Mouse (Mus musculus): Measurements from ENCODE around the gene Zfp74.

Zfp74 gene

DNA sequence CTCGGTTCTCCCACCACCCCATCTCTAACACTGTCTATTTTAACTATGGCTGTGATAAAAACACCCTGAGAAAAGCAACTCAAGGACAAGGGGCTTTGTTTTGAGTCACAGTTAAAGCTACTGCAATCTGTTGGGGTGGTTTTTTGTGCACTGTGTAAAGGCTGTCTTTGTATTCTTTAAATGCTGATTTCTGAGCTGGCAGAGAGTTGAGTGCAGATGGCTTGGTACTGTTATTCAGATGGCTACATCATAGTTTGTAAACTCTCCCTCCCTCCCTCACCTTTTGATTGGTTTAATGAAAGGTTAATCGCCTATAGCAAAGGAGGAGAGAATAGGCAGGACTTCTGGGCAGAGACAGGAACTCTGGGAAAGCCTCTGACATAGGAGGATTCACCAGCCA, 9.7 kb downstream of the Zfp74 start:
- in situ Hi-C loops (cut with MboI, MseI): no loop called here

GRCm38 (mm10) chr7:29943720-29944119, 10.2 kb downstream of the Zfp74 start:
- in situ Hi-C loops (cut with MboI, MseI): no loop called here

DNA sequence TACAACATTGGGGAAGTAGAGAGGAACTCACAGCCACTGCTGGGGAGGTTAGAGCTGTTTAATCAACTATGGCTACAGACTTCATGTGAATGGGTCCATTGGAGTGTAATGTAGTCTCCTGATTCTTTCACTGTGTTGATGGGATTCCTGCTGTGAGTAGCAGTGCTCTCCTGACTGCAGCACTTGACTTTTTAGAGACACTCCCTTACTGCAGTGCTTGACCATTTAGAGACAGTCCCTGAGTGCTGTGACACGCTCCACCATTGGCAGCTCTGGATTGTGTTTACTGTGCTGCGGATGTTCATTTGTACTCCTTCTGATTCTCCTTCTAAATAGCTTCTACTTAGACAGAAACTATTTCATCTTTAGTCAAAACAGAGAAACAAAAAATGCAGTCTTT, 11.1 kb downstream of the Zfp74 start:
- in situ Hi-C loops (cut with MboI, MseI): no loop called here

GRCm38 (mm10) chr7:29941027-29941426, 12.9 kb downstream of the Zfp74 start:
- in situ Hi-C loops (cut with MboI, MseI): no loop called here

DNA sequence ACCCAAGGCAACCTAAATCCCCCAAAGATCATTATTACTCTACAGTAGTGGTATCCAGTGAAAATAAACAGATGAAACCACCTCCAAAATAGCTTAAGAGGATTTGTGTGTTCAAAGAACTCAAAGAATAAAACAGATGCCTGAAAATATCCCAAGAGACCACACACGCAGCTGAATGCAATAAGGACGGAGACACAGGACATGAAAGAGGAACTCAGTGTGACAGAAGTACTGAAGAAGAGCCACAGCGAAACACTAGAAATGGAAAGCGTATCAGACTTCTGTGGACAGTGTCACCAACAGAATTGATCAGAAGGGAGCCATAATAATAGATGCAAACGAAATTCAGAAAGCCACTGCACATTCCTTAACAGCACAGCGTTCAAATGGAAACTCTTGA, 15.0 kb downstream of the Zfp74 start:
- in situ Hi-C loops (cut with MboI, MseI): no loop called here

GRCm38 (mm10) chr7:29922780-29923179, 31.1 kb downstream of the Zfp74 start:
- in situ Hi-C loops (cut with MboI, MseI): loop anchor here (10.0 kb wide), 1 partner anchor 1168 kb away; the partner anchor contains the start of gene Ccer2

DNA sequence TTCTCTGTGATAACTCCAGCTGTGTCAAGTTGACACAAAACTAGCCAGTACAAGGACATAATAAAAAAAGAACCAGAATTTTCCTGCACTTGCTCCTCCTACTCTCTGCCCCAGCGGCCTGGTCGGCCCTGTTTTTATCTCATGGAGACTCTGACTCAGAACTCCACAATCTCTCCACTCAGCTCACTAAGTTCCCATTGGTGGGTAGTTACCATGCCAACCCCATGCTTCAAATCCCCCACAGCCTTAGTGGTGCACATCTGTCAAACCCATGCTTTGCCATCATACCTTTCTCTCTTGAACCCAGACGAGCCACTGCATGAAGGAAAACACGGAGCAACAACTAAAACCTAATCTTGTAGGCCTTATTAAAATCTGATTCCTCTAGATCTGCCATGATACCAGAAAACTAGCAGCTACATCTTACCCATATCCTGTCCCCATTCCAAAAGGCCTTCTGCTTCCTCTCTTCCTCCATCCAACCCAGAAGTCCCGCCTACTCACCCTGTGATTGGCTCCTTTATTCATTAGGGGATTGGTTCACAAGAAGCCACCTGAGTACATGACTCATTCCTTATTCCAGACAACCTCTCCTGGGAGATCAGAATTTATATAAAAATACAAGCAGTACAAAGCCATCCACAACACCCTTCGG, 32.3 kb downstream of the Zfp74 start:
- in situ Hi-C loops (cut with MboI, MseI): loop anchor here (10.0 kb wide), 1 partner anchor 1167 kb away; the partner anchor contains the start of gene Ccer2

DNA sequence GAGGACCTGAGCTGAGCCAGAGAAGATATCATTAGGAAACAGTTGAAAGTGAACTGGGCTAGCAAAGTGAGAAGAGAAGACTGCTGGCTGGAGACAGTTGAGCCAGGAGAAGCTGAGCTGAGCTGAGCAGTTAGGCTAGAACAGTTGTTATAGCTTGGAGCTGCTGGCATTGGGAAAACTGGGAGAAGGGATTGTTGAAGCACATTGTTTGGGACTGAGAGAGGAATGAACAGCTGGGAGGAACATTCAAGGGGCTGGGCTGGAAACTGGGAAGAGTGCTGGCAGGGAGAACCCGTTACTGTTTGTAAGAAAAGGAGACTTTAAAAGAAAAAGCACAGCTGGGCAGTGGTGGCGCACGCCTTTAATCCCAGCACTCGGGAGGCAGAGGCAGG, 35.8 kb downstream of the Zfp74 start:
- in situ Hi-C loops (cut with MboI, MseI): no loop called here

DNA sequence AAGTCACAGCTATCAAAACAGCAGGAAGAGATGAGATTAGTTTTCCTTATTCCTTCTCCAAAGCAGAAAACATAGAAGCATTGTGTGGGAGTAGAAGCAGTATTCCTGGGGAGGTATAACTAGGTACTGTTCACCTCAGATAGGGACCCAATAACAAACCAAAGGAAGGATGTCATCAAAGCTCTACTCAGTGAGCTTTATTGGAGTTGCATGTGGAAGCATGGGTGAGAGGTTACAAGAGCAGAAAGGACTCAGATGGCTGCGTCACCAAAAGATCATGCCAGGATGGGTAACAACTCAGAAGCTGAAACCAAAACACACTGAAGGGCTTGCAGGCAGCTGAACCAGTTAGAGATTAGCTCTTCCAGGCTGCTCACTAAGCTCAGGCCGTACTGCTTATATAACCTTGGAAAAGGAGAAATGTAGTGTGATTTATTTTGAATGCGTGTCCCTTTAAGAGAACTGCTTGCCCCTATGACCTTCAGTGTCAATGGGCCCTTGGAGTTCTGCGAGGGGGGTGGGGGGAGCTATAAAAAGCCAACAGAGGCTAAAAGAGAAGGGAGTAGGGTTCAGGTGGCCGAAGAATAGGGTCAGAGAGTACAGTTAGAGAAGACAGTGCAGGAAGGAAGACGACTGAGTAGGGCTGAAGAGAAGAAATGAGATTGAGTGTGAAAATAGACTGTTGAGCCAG, 36.4 kb downstream of the Zfp74 start:
- in situ Hi-C loops (cut with MboI, MseI): no loop called here

DNA sequence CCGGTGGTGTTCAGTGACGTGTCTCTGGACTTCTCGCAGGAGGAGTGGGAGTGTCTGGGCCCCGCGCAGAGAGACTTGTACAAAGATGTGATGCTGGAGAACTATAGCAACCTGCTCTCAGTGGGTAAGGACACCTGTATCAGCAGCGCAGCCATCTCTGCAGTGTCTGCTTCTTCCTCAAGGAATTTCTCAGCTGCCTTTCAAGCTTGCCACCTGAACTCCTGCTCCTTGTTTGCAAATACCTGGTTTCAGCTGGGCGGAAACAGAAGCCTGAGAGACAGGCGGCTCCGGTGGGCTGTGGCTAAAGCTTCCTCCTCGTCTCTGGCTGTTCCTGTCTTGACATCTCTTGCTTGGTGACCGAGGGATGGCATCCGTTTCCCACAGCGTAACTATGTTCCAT, 41.7 kb downstream of the Zfp74 start:
- in situ Hi-C loops (cut with MboI, MseI): no loop called here

GRCm38 (mm10) chr7:29910252-29910651, 43.6 kb downstream of the Zfp74 start:
- in situ Hi-C loops (cut with MboI, MseI): no loop called here

DNA sequence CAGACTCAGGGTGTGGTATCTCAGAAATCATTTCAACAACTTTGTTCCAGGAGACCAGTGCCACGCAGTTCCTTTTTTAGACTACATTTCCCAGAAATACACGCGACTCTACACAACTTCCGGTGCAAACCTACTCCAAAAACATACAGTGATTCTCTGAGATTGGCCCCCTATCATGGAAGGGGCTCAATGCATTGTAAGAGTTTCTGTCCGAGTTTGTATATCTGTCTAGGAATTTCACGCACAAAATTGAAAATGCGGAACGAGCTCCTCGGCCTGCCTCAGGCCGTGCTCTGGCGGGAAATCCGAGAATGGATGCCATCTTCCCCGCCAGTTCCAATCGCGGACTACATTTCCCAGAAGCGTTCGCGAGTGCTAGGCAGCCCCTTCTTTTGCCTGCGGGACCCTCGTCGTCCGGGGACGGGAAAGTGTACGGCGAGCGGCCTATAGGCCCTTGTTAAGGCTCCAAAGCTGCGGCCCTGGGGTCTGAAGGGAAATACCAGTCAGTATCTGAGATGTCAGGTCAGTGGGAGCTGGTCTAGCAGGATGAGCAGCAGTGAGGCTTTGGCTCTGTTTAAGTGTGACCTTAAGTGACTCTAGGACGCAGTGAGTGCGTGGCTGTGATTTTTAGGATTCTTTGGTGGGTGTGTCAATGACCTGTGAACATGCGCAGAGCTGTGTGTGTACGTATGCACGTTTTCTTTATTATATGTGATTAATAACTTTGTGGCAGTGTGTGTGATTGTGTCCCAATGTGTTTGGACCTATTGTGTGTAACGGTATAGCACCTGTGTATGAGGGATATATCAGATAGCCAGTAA, 45.5 kb downstream of the Zfp74 start, which contains the start of gene Zfp383:
Gene Zfp383, plus strand, starts transcription at position 94 of the 821 bp plus-strand sequence.
- in situ Hi-C loops (cut with MboI, MseI): loop anchor here (5.0 kb wide), 1 partner anchor 46 kb away; no protein-coding TSS in a partner anchor

- in situ Hi-C loops (cut with MboI, MseI): loop anchor here (5.0 kb wide), 1 partner anchor 45 kb away; no protein-coding TSS in a partner anchor
Measured at GRCm38 (mm10) chr7:29907206-29907605, 46.7 kb downstream of the Zfp74 start.

DNA sequence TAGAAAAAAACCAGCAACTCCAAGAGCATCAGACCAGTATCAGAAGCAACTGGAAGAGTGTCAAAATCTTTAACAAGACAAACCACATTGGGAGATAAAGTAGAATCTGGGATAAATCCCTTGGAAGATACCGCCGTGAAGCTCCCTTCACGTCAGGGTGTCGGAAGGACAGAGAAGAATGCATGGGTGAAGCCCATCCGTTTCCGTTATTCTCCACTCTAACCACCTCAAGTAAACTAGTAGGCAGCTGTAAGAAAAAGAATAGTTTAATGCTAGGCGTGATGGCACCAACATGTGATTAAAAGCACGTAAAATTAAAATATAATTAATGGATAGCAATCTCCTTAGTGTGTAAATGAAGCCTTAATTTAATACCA, 47.2 kb downstream of the Zfp74 start:
- in situ Hi-C loops (cut with MboI, MseI): loop anchor here (5.0 kb wide), 1 partner anchor 44 kb away; no protein-coding TSS in a partner anchor

DNA sequence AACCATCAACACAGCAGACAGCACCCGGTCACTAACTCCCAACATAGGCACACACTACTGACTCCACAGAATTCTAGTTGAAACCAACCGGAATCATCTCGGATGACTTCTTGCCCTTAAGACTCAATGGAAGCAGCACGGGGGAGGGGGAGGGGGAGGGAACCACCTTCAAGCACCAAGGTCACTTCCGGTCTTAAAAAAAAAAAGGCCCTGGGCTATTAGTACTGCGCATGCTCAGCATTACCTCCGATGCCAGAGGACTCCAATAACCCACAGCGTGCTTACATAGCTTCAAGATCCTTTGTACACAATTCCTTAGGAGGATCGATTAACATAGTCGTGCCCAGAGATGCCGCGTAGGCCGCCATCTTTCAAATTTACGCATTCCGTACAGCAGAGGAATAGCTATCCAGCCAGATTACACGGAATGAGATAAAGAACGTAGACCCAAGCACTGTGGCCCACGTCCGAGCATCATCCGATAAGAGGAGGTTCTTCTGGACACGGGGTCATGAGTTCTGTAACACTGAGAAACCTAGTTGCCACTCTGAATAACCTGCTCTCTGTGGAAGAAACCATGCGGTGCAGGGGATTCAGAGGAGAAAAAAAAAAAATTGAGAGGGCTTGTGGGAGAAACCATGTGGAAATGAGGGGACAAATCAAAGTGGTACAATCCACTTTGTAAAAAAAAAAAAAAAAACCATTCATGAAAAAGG, 47.8 kb downstream of the Zfp74 start, which contains the start of gene Zfp27:
Gene Zfp27, minus strand, starts transcription at position 607 of the 716 bp plus-strand sequence.
- in situ Hi-C loops (cut with MboI, MseI): loop anchor here (5.0 kb wide), 1 partner anchor 44 kb away; no protein-coding TSS in a partner anchor

GRCm38 (mm10) chr7:29904101-29904500, 49.8 kb downstream of the Zfp74 start:
- in situ Hi-C loops (cut with MboI, MseI): no loop called here

DNA sequence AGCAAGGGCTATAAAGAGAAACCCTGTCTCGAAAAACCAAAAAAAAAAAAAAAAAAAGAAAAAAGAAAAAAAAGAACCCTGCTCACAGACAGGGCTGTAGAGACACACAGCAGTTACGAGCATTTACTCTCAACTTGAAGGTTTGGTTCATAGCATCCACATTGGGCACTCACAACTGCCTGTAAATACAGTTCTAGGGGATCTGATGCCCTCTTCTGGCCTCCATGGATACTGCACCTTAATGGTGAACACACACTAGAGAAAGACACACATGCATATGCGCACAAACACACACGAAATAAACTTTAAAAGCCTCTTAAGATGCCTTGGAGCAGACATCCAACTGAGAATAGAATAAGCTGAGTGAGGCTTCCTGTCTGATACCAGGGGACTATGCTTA, 55.5 kb downstream of the Zfp74 start:
- in situ Hi-C loops (cut with MboI, MseI): no loop called here

DNA sequence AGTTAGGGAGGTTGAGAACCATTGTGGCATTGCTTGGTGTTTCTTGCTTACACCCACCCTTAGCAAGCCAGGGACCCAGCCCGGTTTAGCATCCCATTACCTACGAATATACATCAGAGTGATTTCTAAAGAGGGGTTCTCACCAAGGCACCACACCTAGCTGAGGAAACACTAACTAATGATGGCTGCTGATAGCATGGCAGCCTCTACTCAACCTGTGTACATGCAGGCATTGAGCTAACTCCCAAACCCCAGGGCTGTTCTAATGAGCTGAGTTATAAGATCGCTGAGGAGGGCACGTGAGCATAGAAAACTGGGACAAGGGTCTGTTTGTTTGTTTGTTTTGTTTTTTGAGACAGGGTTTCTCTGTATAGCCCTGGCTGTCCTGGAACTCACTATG, 61.1 kb downstream of the Zfp74 start:
- in situ Hi-C loops (cut with MboI, MseI): no loop called here

DNA sequence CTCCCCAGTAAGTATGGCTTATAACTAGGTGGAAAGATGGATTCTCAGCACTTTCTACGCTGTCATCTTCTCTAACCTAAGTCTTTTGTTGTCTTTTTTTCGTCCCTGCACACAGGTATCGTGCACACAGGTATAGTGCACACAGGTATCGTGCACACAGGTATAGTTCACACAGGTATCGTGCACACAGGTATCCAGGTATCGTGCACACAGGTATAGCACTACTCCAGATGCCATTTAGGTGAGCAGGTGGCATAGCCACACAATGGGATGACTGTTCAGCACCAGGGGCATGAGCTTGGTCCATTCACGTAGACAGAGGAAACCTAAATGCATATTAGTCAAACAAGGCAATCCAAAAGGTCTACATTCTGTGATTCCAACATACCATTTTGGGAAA, 63.4 kb downstream of the Zfp74 start:
- in situ Hi-C loops (cut with MboI, MseI): no loop called here

GRCm38 (mm10) chr7:29880916-29881315, 73.0 kb downstream of the Zfp74 start:
- in situ Hi-C loops (cut with MboI, MseI): no loop called here

All from T-helper 2 cell (primary cell).